Mouse (Mus musculus) forebrain, embryonic 11.5 days (tissue): Measurements from ENCODE around the gene Uqcc1. TPM values are rescaled to one million over a fixed set of nuclear protein-coding genes. Genes with fewer than 3 reads are reported as not detected.

Experiments
- polyA plus RNA-seq: library from polyadenylated mRNA; unstranded; fragments of >200 nt; fragmentation: Nextera tagmentation; extraction: Ambion mirVana; gene quantifications from 2 replicates; pipeline ENCODE4 v1.2.1, GENCODE M21; 2014

Gene Uqcc1
- polyA plus RNA-seq, 1 experiment from 2014 or later, result 78.0 TPM

Other genes starting within 250 kb of the Uqcc1 start
- 141 and 154 TPM in 2 replicates for gene Trpc4ap, start 237.9 kb downstream of the Uqcc1 start, polyA plus RNA-seq
- gene Edem2, start 200.8 kb downstream of the Uqcc1 start, polyA plus RNA-seq, result 31.8 and 33.2 TPM in 2 replicates
- gene Gm17581, start 194.4 kb downstream of the Uqcc1 start, polyA plus RNA-seq, result not detected in 2 replicates
- gene Procr, start 179.2 kb downstream of the Uqcc1 start, polyA plus RNA-seq, result 0.96 and 1.1 TPM in 2 replicates
- gene Mmp24, start 155.0 kb downstream of the Uqcc1 start, polyA plus RNA-seq, result 1.0 and 2.0 TPM in 2 replicates
- 6.9 and 8.0 TPM in 2 replicates for gene BC029722, start 110.9 kb downstream of the Uqcc1 start, polyA plus RNA-seq
- gene Eif6, start 103.4 kb downstream of the Uqcc1 start, polyA plus RNA-seq, result 164 and 198 TPM in 2 replicates
- 0.23 and 0.39 TPM in 2 replicates for gene Fam83c, start 95.5 kb downstream of the Uqcc1 start, polyA plus RNA-seq
- gene Gm15557, start 10.4 kb upstream of the Uqcc1 start, polyA plus RNA-seq, result not detected in 2 replicates
- 1.8 and 2.0 TPM in 2 replicates for gene Gdf5, start 15.1 kb upstream of the Uqcc1 start, polyA plus RNA-seq
- gene Cep250, start 26.1 kb upstream of the Uqcc1 start, polyA plus RNA-seq, result 27.4 and 28.8 TPM in 2 replicates
- gene 6430550D23Rik, start 77.7 kb upstream of the Uqcc1 start, polyA plus RNA-seq, result 1.5 and 1.6 TPM in 2 replicates
- 169 and 207 TPM in 2 replicates for gene Ergic3, start 77.7 kb upstream of the Uqcc1 start, polyA plus RNA-seq
- gene Fer1l4, start 122.6 kb upstream of the Uqcc1 start, polyA plus RNA-seq, result not detected in 2 replicates
- 5.0 and 6.3 TPM in 2 replicates for gene Spag4, start 134.9 kb upstream of the Uqcc1 start, polyA plus RNA-seq
- 48.7 and 58.8 TPM in 2 replicates for gene Cpne1, start 181.7 kb upstream of the Uqcc1 start, polyA plus RNA-seq
- gene Rbm12, start 181.7 kb upstream of the Uqcc1 start, polyA plus RNA-seq, result 45.7 and 47.6 TPM in 2 replicates
- 18.8 and 20.8 TPM in 2 replicates for gene Gm28036, start 196.8 kb upstream of the Uqcc1 start, polyA plus RNA-seq
- 345 and 347 TPM in 2 replicates for gene Romo1, start 213.7 kb upstream of the Uqcc1 start, polyA plus RNA-seq
- gene Nfs1, start 213.9 kb upstream of the Uqcc1 start, polyA plus RNA-seq, result 37.2 and 38.3 TPM in 2 replicates
- gene Rbm39, start 249.9 kb upstream of the Uqcc1 start, polyA plus RNA-seq, result 630 and 681 TPM in 2 replicates